Mouse (Mus musculus) CH12.LX (cell line): ENCODE results near the gene Slc43a1.

Experiments used
- BHLHE40 ChIP-seq: IDR thresholded peaks from 2 replicates; pipeline ENCODE4 v1.6.1; 2011; ENCODE audit warnings: mild to moderate bottlenecking, low read depth, low read length, improper control_type of control experiment
- ETS1 ChIP-seq: conservative IDR thresholded peaks from 2 replicates; pipeline ENCODE4 v1.6.1; 2012; ENCODE audit warnings: low read depth, mild to moderate bottlenecking, inconsistent platforms, low read length, improper control_type of control experiment, moderate library complexity
- KAT2A ChIP-seq: IDR thresholded peaks from 2 replicates; pipeline ENCODE4 v1.6.1; 2012; ENCODE audit warnings: low read length, improper control_type of control experiment, inconsistent platforms; ENCODE audit not compliant: insufficient replicate concordance
- NRF1 ChIP-seq: IDR thresholded peaks from 2 replicates; pipeline ENCODE4 v1.6.1; 2014; ENCODE audit warnings: low read depth, mild to moderate bottlenecking, inconsistent platforms, low read length, improper control_type of control experiment, moderate library complexity
- POLR2A ChIP-seq: IDR thresholded peaks from 2 replicates; pipeline ENCODE4 v1.6.1; 2011; ENCODE audit warnings: low read depth, mild to moderate bottlenecking, improper control_type of control experiment, low read length
- SIN3A ChIP-seq: IDR thresholded peaks from 2 replicates; pipeline ENCODE4 v1.6.1; 2012; ENCODE audit warnings: low read length, improper control_type of control experiment, inconsistent platforms
- USF1 ChIP-seq: IDR thresholded peaks from 2 replicates; pipeline ENCODE4 v1.6.1; 2014; ENCODE audit warnings: low read depth, mild to moderate bottlenecking, inconsistent platforms, low read length, improper control_type of control experiment

GRCm38 (mm10) chr2:84858551-84858950 lies 19.9 kb downstream of the Slc43a1 start:
- TF ChIP-seq NRF1 (no peak), KAT2A (no peak), USF1 (no peak), SIN3A (no peak), POLR2A (no peak), ETS1 (no peak), BHLHE40 (no peak)
